Mouse (Mus musculus) yolk sac, embryonic 10.5 days (tissue): ENCODE measurements at regions not wholly inside any gene's neighbourhood (a gene's known extent, or its start where the extent isn't known, plus 50 kb on each side); places are given as distances from the start of the nearest gene placed in this dataset.
A peak's percentile ranks its signal among the peaks of the same experiment; 100 is the strongest.
"Not testable (repeated sequence)": the region's sequence is repeated elsewhere in the genome, so short reads cannot be mapped to it uniquely, and the experiment has no call there.

ENCODE experiments used
- DNase-seq: peaks from one replicate; pipeline ENCODE4 v3.0.0-alpha.2; 2017; ENCODE audit warnings: low spot score

- not testable (repeated sequence) for DNase-seq
Measured at GRCm38 (mm10) chr6:48341367-48341766, 54.0 kb upstream of the Krba1 start.

GRCm38 (mm10) chr6:48336964-48337363, 58.4 kb upstream of the Krba1 start:
- DNase-seq = not testable (repeated sequence)

DNA sequence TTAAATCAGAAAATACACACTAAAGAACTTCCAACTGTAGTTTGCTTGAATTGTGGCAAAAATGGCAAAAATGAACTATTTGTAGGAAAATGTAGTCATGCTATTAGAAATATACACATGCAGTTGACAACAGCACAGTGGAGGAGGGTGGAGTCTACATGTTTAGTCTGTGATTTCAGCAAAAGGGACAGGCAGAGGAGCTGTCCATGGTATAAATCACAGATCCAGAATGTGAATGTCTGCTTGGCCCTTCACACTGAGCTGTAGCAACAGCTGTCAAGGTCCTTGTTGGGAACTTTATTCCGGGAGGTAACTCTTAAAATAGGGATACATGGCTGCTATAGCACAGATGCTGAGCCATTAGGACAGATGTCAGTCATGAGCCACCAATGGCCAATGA, 107.4 kb upstream of the Krba1 start:
- no peak for DNase-seq

DNA sequence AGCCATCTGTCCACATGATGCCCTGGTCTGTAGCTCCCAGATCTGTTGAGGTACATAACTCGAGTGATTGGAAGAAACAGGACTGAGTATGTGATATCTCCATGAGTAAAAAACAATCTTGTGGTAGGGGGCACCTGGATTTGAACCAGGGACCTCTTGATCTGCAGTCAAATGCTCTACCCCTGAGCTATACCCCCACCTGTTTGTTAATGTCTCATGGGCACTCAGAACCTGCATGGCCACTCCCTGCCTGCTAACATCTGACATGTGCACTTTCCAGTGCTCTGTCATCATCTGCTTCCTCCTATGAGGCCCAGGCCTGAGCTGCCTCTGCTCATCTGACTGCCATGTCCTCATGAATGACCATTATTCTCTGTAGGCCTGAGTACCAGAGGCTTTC, 115.7 kb upstream of the Krba1 start:
- DNase-seq = not testable (repeated sequence)

DNA sequence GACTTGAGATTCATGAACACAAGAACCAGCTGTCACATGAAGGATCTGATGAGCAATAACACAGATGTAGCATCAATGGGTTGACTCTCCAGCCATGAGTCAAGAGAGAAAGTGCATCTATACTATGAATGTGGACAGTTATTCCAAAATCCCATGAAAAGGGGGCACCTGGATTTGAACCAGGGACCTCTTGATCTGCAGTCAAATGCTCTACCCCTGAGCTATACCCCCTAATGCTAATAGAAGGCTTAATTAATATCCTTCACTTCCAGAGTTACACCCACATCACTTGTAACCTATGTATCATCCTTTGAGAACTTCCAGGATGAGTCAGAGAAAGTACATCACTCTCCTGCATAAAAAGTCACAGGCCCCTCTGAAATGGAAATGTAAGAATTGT, 133.8 kb upstream of the Krba1 start:
- DNase-seq = not testable (repeated sequence)

GRCm38 (mm10) chr6:48252989-48253388, 142.4 kb upstream of the Krba1 start:
- DNase-seq = not testable (repeated sequence)

GRCm38 (mm10) chr6:48251954-48252353, 143.4 kb upstream of the Krba1 start:
- no peak for DNase-seq

DNA sequence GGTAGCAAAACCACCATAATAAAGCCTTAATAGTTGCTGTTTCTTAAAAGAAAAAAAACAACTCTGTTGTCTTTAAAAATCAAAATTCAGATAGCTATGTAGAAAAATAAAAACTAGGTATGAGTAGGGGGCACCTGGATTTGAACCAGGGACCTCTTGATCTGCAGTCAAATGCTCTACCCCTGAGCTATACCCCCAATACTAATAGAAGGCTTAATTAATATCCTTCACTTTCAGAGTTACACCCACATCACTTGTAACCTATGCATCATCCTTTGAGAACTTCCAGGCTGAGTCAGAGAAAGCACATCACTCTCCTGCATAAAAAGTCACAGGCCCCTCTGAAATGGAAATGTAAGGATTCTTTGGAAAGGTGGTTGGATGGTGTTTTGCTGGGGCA, 151.2 kb upstream of the Krba1 start:
- not testable (repeated sequence) for DNase-seq

GRCm38 (mm10) chr6:48227431-48227830, 141.0 kb upstream of the Zfp746 start:
- DNase-seq = no peak

GRCm38 (mm10) chr6:48224206-48224605, 137.8 kb upstream of the Zfp746 start:
- DNase-seq = no peak

GRCm38 (mm10) chr6:48222971-48223370, 136.6 kb upstream of the Zfp746 start:
- no peak for DNase-seq

DNA sequence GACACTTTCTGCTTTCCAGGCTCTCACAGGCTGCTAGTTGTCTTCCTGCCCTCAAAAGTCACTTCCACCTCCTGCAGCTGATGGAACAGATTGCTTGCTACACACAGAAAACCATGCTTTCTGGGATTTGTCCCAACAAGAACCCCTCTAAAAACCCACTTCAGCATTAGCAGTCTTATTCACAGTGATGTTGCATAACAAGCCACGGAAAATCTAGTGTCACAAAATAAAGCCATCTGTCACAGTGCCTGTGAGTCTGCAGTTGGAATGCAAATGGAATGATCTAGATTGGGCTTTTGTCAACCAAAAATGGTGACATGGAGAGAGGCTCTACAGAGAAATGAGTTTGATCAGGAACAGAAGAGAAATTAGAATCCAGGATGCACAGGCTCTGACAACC, 135.4 kb upstream of the Zfp746 start:
- not testable (repeated sequence) for DNase-seq

DNA sequence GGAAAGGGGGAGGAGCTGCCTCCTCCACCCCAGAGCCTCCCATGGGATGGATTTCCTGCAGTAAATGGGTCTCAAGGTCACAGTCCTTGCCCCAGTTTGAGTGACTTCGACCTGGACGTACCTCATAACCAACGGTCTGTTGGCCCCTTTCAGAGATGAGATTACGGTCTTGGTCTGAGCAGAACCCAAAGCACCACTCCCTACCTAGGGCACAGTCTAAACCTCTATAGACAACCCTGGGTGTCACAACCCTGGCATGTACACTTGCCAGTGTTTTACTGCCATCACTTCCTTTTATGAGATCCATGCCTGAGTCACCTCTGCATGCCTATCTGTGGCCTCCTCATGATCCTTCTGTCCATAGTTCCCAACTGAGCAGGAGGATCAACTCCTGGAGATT, 128.8 kb upstream of the Zfp746 start:
- DNase-seq = no peak

- no peak for DNase-seq
Measured at GRCm38 (mm10) chr6:48209739-48210138, 123.3 kb upstream of the Zfp746 start.

GRCm38 (mm10) chr6:48209103-48209502, 122.7 kb upstream of the Zfp746 start:
- no peak for DNase-seq

GRCm38 (mm10) chr6:48205722-48206121, 119.3 kb upstream of the Zfp746 start:
- DNase-seq = no peak

- DNase-seq = peak; percentile 4
Measured at GRCm38 (mm10) chr6:48199951-48200350, 113.6 kb upstream of the Zfp746 start.

DNA sequence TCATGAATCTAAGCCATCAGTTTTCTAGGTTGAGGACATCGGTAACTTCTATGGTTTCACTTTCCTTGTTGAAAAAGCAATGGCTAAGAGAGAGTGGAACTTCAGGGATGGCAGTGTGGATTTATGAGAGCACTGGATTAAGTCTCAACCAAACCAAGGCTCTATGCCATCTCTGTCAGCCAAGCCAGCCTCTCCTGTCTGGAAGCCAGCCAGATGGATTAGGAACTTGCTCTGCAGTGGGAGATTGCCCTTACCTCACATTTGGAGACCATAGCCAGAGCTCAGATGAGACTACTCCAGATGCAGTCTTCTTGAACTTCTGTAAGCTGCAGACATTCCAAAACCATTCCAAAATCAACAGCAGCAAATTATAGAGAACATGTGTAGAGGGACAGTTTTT, 112.4 kb upstream of the Zfp746 start:
- DNase-seq = no peak

- no peak for DNase-seq
Measured at GRCm38 (mm10) chr6:48197696-48198378, 111.4 kb upstream of the Zfp746 start.

GRCm38 (mm10) chr6:48188363-48188762, 102.0 kb upstream of the Zfp746 start:
- DNase-seq = not testable (repeated sequence)

GRCm38 (mm10) chr6:48185311-48185710, 98.9 kb upstream of the Zfp746 start:
- DNase-seq = no peak

DNA sequence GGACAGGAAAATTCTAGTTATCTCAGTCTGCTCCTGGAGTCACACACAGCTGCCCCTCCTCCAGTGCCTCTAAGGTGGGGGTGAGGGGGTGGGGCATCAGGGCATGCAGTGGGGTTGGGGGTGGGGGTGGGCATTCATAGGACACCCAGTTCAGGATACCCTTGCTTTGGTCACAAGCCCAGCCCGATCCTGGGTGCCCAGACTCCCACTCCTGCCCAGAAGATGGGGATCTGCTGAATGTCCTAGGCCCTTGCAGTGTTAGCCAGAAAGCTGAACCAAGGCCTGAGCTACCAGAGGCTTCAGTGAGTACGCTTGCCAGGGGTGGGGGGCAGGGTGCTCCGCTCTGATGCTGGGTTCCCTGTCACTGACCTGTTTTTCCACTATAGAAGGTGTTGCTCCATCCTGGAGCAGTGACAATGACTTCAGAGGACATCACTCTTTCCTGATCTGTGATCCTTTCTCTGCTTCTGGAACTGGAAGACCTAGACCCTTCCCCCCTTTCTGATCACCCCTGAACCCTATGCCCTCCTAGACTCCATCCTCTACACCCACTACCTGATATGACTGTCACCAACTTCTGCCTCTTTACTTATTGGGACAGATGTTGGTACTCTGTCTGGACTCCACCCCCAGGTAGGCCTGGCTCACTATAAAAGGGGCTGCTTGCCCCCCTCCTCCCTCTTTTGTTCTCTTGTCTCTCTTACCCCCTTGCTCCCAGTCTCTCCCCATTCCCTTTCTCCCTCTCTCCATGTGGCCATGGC, 92.1 kb upstream of the Zfp746 start:
- DNase-seq = no peak

GRCm38 (mm10) chr6:48177936-48178335, 91.5 kb upstream of the Zfp746 start:
- DNase-seq = peak; percentile 23

GRCm38 (mm10) chr6:48175234-48175633, 88.8 kb upstream of the Zfp746 start:
- no peak for DNase-seq
